Mouse (Mus musculus) testis, adult 2 months (tissue): ENCODE results near the gene 1700067K01Rik. TPM values are rescaled to one million over a fixed set of nuclear protein-coding genes. Genes with fewer than 3 reads are reported as not detected.

Experiments
- H3K27ac ChIP-seq: fragments of 200-500 bp; 2 replicates; pipeline ENCODE4 v1.5.1; 2012; ENCODE audit warnings: low read depth, low read length; ENCODE audit not compliant: control insufficient read depth, insufficient read depth
- H3K27me3 ChIP-seq: fragments of 200-500 bp; 2 replicates; pipeline ENCODE4 v1.6.1; 2012; ENCODE audit warnings: mild to moderate bottlenecking, low read length, moderate library complexity; ENCODE audit not compliant: control insufficient read depth, insufficient read depth
- H3K36me3 ChIP-seq: fragments of 200-500 bp; 2 replicates; pipeline ENCODE4 v1.6.1; 2012; ENCODE audit warnings: mild to moderate bottlenecking, low read length; ENCODE audit not compliant: control insufficient read depth, insufficient read depth
- H3K4me1 ChIP-seq: fragments of 200-500 bp; 2 replicates; pipeline ENCODE4 v1.6.1; 2012; ENCODE audit warnings: low read length; ENCODE audit not compliant: control insufficient read depth, insufficient read depth
- H3K4me3 ChIP-seq: fragments of 200-500 bp; 2 replicates; pipeline ENCODE4 v1.5.1; 2012; ENCODE audit warnings: low read depth, mild to moderate bottlenecking, low read length, moderate library complexity, mixed read lengths; ENCODE audit not compliant: control insufficient read depth
- CTCF ChIP-seq: fragments of 200-500 bp; IDR thresholded peaks from 2 replicates; pipeline ENCODE4 v1.5.1; 2012; ENCODE audit warnings: low read depth, mild to moderate bottlenecking, inconsistent platforms, low read length, moderate library complexity; ENCODE audit not compliant: control insufficient read depth, insufficient read depth, insufficient replicate concordance
- POLR2A ChIP-seq: fragments of 200-500 bp; IDR thresholded peaks from 2 replicates; pipeline ENCODE4 v1.6.1; 2012; ENCODE audit warnings: low read depth, mild to moderate bottlenecking, inconsistent platforms, low read length, moderate library complexity; ENCODE audit not compliant: control insufficient read depth
- polyA plus RNA-seq: library from polyadenylated mRNA; depleted of rRNA; stranded (reverse); fragments of >200 nt; gene quantifications from 2 replicates; pipeline ENCODE4 v1.2.3, GENCODE M21; 2012; rRNA removed

The 1700067K01Rik gene
- polyA plus RNA-seq, result 38.1 and 43.2 TPM in 2 replicates

- Histone ChIP-seq H3K4me1 (peaks cover 45% of the 10 kb centered on the region), H3K27me3 (no peaks in the 10 kb centered on the region), H3K27ac (peak within 1 kb of the TSS; percentile 57), H3K36me3 (no peaks in the 10 kb centered on the region), H3K4me3 (peak within 1 kb of the TSS; percentile 76)
- no peak for TF ChIP-seq CTCF
- 0 out of 2 replicates have a peak, but pooled peaks have one; percentile 28 for TF ChIP-seq POLR2A
These were observed at the start of gene 1700067K01Rik for GRCm38 (mm10) chr8:84001281-84002000. Gene 1700067K01Rik, plus strand, starts transcription at chr8:84001502.

DNA sequence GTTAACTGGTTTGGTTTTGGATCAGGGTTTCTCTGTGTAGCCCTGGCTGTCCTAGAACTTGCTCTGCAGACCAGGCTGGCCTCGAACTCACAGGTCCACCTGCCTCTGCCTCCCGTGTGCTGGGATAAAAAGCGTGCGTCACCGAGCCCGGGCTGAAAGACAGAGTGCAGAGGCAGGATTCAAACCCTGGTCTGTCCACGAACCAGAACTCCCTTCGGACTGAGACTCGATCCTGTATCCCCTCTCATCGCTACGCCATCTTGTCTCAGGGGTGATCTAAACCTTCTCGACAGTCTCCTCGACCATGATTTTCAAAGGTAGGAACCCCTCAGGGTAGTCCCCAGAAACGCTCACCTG is 46.6 kb upstream of the 1700067K01Rik start:
- TF ChIP-seq POLR2A (no peak), CTCF (no peak)
- Histone ChIP-seq H3K36me3 (peaks cover 2% of the 10 kb centered on the region), H3K4me1 (peaks cover 4% of the 10 kb centered on the region; the same call in 1 of the 2 replicates), H3K4me3 (peak overlapping the region; percentile 98), H3K27me3 (no peaks in the 10 kb centered on the region), H3K27ac (peak overlapping the region; percentile 94)

DNA sequence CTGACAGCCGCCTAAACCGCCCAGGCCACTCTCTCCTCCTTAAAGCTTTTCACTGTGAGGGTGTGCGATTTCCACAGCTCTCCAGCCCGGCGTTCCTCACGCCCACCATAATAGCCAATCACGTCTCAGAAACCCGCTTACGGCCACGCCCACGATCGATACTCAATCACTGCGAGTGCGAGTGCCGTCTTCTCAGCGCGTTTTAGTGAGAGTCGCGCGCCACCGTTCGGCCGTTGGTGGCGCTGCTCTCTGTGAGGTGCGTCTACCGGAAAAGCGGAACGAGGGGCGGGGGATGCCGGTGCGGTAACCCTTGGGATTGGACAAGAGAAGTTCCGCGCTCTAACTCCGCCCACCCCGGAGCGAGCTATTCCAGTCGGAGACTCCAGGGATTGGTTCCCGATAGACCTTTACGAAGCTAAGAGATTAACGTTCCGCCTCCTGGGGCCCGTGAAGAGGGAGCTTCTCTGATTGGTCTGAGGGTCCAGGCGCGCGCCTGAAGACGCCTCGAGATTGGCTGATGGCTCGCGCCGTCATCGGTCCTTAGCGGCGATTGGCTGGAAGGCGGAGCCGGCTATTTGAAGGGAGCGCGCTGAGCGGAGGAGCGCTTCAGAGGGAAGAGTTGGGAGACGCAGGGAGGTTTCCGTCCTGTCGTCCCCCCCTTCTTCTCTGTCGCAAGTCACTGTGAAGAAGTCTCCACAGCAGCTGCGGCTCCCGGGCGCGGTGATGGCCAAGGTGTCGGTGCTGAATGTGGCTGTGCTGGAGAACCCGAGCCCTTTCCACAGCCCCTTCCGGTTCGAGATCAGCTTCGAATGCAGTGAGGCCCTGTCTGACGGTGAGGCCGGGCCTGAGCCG is 46.0 kb upstream of the 1700067K01Rik start, which contains the start of the genes Gm10644 and Asf1b:
Gm10644 (minus strand) TSS at position 100 of the 852 bp plus-strand sequence.
Asf1b (plus strand) TSS at position 402 of the 852 bp plus-strand sequence.
- TF ChIP-seq POLR2A (peak; percentile 72), CTCF (peak; percentile 76; the same call in 1 of the 2 replicates)
- H3K27me3 ChIP-seq, result no peaks in the 10 kb centered on the region
- peaks cover 2% of the 10 kb centered on the region for H3K36me3 ChIP-seq
- peak within 1 kb of the TSS; percentile 99 for H3K27ac ChIP-seq
- H3K4me1 ChIP-seq, result peaks cover 4% of the 10 kb centered on the region; the same call in 1 of the 2 replicates
- H3K4me3 ChIP-seq, result peak within 1 kb of the TSS; percentile 98

DNA sequence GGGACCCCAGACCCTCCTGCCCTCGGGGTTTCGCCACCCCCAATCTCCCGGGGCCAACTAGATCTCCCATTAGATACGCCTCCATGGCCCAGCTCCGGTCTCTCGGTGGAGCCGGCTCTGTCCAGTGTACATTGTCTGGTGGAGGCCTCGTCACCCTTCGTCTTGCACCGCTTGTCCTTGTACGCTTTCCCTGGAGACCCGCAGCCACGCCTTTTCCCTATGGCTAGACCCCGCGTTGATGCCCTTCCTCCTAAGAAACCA is 45.4 kb upstream of the 1700067K01Rik start:
- Histone ChIP-seq H3K4me1 (peaks cover 4% of the 10 kb centered on the region; the same call in 1 of the 2 replicates), H3K36me3 (peaks cover 2% of the 10 kb centered on the region), H3K27me3 (no peaks in the 10 kb centered on the region), H3K27ac (peak overlapping the region; percentile 99), H3K4me3 (peak overlapping the region; percentile 98)
- no peak for TF ChIP-seq CTCF
- no peak for TF ChIP-seq POLR2A

DNA sequence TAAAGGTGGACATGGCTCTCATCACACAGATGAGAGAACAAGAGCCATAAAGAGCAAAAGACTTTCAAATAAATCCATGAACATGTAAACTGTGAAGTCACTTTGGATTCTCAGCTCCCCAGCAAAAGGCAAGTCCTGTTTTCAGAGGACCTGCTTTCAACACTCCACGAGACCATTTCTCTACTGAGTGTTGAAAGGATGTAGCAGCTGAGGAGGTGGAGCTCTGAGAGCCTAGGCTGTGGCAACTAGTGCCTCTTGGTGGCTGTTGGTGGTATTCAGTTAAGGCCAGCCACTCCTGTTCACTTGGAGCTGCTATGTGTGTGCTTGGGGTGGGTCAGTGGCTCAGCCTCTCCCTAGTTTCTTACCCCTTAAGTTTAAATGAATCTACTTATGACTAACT is 44.5 kb upstream of the 1700067K01Rik start:
- peaks cover 2% of the 10 kb centered on the region for H3K36me3 ChIP-seq
- peak overlapping the region; percentile 98 for H3K4me3 ChIP-seq
- no peaks in the 10 kb centered on the region for H3K27me3 ChIP-seq
- H3K27ac ChIP-seq, result no peak overlapping the region
- peak; percentile 6; the same call in 1 of the 2 replicates for TF ChIP-seq CTCF
- no peak for TF ChIP-seq POLR2A
- peaks cover 4% of the 10 kb centered on the region; the same call in 1 of the 2 replicates for H3K4me1 ChIP-seq

- H3K36me3 ChIP-seq, result no peaks in the 10 kb centered on the region; the same call in none of the 2 replicates
These were observed 37.1 kb upstream of the 1700067K01Rik start for GRCm38 (mm10) chr8:83964015-83964765.

More at GRCm38 (mm10) chr8:83964015-83964765, 37.1 kb upstream of the 1700067K01Rik start:
- no peak overlapping the region for H3K4me3 ChIP-seq
- no peaks in the 10 kb centered on the region for H3K4me1 ChIP-seq
- no peak for TF ChIP-seq POLR2A
- TF ChIP-seq CTCF, result no peak
- H3K27ac ChIP-seq, result no peak overlapping the region
- no peaks in the 10 kb centered on the region for H3K27me3 ChIP-seq
